Mouse (Mus musculus): ENCODE measurements at regions not wholly inside any gene's neighbourhood (a gene's known extent, or its start where the extent isn't known, plus 50 kb on each side); places are given as distances from the start of the nearest gene placed in this dataset.
A peak's percentile ranks its signal among the peaks of the same experiment; 100 is the strongest.

- WGBS, result 91% methylated on average over 3 of the region's 3 CpGs
- no peak for ATAC-seq (ENCODE audit: low FRiP score, low read depth)
- Histone ChIP-seq H3K27ac (replicated peaks) (no peak overlapping the region), H3K4me1 (replicated peaks) (peaks cover 9% of the 10 kb centered on the region), H3K4me2 (no peak overlapping the region), H3K36me3 (no peaks in the 10 kb centered on the region), H3K27me3 (no peaks in the 10 kb centered on the region), H3K9me3 (no peaks in the 10 kb centered on the region), H3K9ac (no peak overlapping the region), H3K4me3 (no peak overlapping the region)
These were observed 73.3 kb downstream of the Gm11983 start for GRCm38 (mm10) chr11:6764186-6764585.

- Histone ChIP-seq H3K9ac (no peak overlapping the region), H3K4me2 (no peak overlapping the region), H3K9me3 (no peaks in the 10 kb centered on the region), H3K27ac (replicated peaks) (no peak overlapping the region), H3K4me3 (no peak overlapping the region), H3K4me1 (replicated peaks) (peaks cover 9% of the 10 kb centered on the region), H3K27me3 (no peaks in the 10 kb centered on the region), H3K36me3 (no peaks in the 10 kb centered on the region)
- no peak for ATAC-seq (ENCODE audit: low FRiP score, low read depth)
- WGBS, result 76% methylated on average over 4 of the region's 4 CpGs
These were observed 74.5 kb downstream of the Gm11983 start for GRCm38 (mm10) chr11:6763001-6763400.

GRCm38 (mm10) chr11:6761876-6762628 lies 75.4 kb downstream of the Gm11983 start:
- H3K27me3 ChIP-seq, result no peaks in the 10 kb centered on the region
- H3K9me3 ChIP-seq, result no peaks in the 10 kb centered on the region
- peaks cover 9% of the 10 kb centered on the region for H3K4me1 ChIP-seq (replicated peaks)
- no peak overlapping the region for H3K9ac ChIP-seq
- no peak overlapping the region for H3K4me3 ChIP-seq
- no peak for ATAC-seq (ENCODE audit: low FRiP score, low read depth)
- peak overlapping the region; percentile 39; the same call in 1 of the 2 replicates for H3K27ac ChIP-seq (replicated peaks)
- 42% methylated on average over 11 of the region's 11 CpGs for WGBS
- H3K4me2 ChIP-seq, result peak overlapping the region; percentile 16; the same call in 1 of the 2 replicates
- no peaks in the 10 kb centered on the region for H3K36me3 ChIP-seq

DNA sequence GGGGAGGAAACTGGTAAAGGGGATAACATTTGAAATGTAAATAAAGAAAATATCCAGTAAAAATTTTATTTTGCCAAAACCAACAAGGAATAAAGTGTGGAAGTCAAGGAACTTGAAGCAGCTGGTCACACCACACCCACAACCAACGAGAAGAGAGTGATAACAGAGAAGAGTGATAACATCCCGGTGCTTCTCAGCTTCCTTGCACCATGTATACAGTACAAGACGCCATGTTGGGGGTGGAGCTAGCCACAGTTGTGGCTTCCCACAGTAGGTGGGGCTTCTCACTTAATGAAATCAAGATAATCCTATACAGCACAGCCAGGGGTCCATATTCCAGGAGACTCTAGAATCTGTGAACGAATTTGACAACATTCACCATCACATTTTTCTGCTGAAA lies 77.9 kb downstream of the Gm11983 start:
- ATAC-seq (ENCODE audit: low FRiP score, low read depth), result no peak

DNA sequence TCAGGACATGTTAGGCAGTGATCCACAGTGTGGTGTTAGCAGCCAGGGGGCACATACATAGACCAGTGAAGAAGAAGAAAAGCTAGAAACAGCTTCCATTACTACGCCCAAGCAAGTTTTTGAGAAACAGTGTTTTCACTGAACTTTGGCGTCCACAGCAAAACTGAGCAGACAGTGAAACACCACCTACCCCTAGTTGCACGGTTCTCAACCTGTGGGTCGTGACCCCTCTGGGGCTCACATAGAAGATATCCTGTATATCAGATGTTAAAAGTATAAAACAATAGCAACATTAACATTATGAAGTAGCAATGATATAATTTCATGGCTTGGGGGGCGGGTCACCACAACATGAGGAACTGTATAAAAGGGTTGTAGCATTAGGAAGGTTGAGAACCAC lies 81.1 kb downstream of the Ramp3 start:
- H3K4me1 ChIP-seq (replicated peaks), result no peaks in the 10 kb centered on the region
- no peak for ATAC-seq (ENCODE audit: low FRiP score, low read depth)
- H3K27me3 ChIP-seq, result no peaks in the 10 kb centered on the region
- 95% methylated on average over 5 of the region's 5 CpGs for WGBS
- H3K36me3 ChIP-seq, result no peaks in the 10 kb centered on the region
- no peak overlapping the region for H3K9ac ChIP-seq
- H3K9me3 ChIP-seq, result no peaks in the 10 kb centered on the region
- H3K4me3 ChIP-seq, result no peak overlapping the region
- H3K27ac ChIP-seq (replicated peaks), result no peak overlapping the region
- H3K4me2 ChIP-seq, result no peak overlapping the region

More for the DNA sequence above, 77.9 kb downstream of the Gm11983 start:
- peaks cover 9% of the 10 kb centered on the region for H3K4me1 ChIP-seq (replicated peaks)
- no peaks in the 10 kb centered on the region for H3K36me3 ChIP-seq
- no peak overlapping the region for H3K27ac ChIP-seq (replicated peaks)
- H3K9me3 ChIP-seq, result no peaks in the 10 kb centered on the region
- H3K4me2 ChIP-seq, result no peak overlapping the region
- no peak overlapping the region for H3K9ac ChIP-seq
- H3K4me3 ChIP-seq, result no peak overlapping the region
- H3K27me3 ChIP-seq, result no peaks in the 10 kb centered on the region
- WGBS, result 90% methylated on average over 4 of the region's 4 CpGs

DNA sequence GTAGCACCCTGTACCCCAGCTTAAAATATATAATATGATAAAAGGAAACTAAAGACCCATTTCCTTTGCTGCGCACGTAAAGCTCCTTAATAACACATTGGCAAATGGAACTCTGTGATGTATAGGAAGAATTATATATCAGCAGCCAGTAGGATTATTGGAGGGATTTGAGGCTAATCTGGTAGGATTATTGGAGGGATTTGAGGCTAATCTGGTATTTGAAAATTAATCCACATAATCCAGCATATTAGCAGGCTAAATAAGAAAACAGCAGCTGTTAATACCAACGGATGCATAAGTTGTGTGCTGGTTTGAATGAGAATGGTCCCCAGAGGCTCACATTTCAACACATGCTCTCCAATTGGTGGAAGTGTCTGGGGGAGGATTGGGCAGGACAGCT lies 80.3 kb downstream of the Ramp3 start:
- H3K9ac ChIP-seq, result no peak overlapping the region
- H3K4me1 ChIP-seq (replicated peaks), result no peaks in the 10 kb centered on the region
- no peak for ATAC-seq (ENCODE audit: low FRiP score, low read depth)
- no peak overlapping the region for H3K27ac ChIP-seq (replicated peaks)
- 72% methylated on average over 3 of the region's 3 CpGs for WGBS
- no peak overlapping the region for H3K4me2 ChIP-seq
- H3K9me3 ChIP-seq, result no peaks in the 10 kb centered on the region
- no peaks in the 10 kb centered on the region for H3K27me3 ChIP-seq
- H3K36me3 ChIP-seq, result no peaks in the 10 kb centered on the region
- H3K4me3 ChIP-seq, result no peak overlapping the region

GRCm38 (mm10) chr11:6738163-6738562 lies 79.8 kb downstream of the Ramp3 start:
- no peak overlapping the region for H3K9ac ChIP-seq
- no peaks in the 10 kb centered on the region for H3K36me3 ChIP-seq
- no peaks in the 10 kb centered on the region for H3K4me1 ChIP-seq (replicated peaks)
- H3K9me3 ChIP-seq, result no peaks in the 10 kb centered on the region
- 68% methylated on average over 3 of the region's 3 CpGs for WGBS
- H3K4me3 ChIP-seq, result no peak overlapping the region
- H3K4me2 ChIP-seq, result no peak overlapping the region
- no peak overlapping the region for H3K27ac ChIP-seq (replicated peaks)
- no peaks in the 10 kb centered on the region for H3K27me3 ChIP-seq
- ATAC-seq (ENCODE audit: low FRiP score, low read depth), result no peak

DNA sequence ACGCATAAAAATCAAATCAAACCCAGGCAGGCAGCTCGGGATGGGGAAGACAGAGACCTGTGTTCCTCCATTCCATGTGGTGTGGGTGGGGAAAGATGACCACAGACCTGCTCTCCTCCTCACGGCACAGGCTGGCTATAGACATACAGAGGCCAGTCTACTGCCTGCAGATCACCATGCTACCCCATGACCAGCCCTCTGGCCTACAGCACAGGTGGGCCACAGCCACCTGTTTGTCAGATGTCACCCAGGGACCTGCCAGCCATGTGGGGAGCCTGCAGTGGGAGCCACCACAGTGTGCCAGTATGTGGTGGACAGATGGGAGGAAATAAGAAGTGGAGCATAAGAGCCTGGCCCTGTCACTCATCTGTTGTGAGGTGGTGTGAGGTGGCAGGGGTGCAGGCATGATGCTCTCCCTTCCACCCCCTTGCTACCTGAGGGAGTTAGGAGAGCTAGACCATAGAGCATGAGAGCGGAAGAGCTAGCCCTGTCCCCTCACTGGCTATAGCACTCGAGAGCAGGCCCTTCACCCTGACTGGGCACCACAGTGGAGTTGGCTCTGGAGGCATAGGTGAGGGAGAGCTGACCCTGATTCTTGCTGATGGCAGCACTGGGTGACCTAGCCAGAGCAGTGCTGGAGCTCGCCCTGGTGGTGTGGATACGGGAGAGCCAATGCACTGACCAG lies 76.6 kb downstream of the Ramp3 start:
- no peak overlapping the region for H3K27ac ChIP-seq (replicated peaks)
- 90% methylated on average over 7 of the region's 7 CpGs for WGBS
- ATAC-seq (ENCODE audit: low FRiP score, low read depth), result no peak
- no peaks in the 10 kb centered on the region for H3K4me1 ChIP-seq (replicated peaks)
- no peak overlapping the region for H3K4me2 ChIP-seq
- no peak overlapping the region for H3K4me3 ChIP-seq
- no peak overlapping the region for H3K9ac ChIP-seq
- no peaks in the 10 kb centered on the region for H3K9me3 ChIP-seq
- H3K36me3 ChIP-seq, result no peaks in the 10 kb centered on the region
- H3K27me3 ChIP-seq, result no peaks in the 10 kb centered on the region

- 63% methylated on average over 5 of the region's 5 CpGs for whole genome bisulfite sequencing
- H3K4me3 ChIP-seq, result no peak overlapping the region
- ATAC-seq (ENCODE audit: low FRiP score, low read depth), result no peak
- no peaks in the 10 kb centered on the region for H3K27me3 ChIP-seq
- no peak overlapping the region for H3K27ac ChIP-seq (replicated peaks)
- no peaks in the 10 kb centered on the region for H3K4me1 ChIP-seq (replicated peaks)
- no peak overlapping the region for H3K4me2 ChIP-seq
- H3K9ac ChIP-seq, result no peak overlapping the region
- no peaks in the 10 kb centered on the region for H3K36me3 ChIP-seq
- no peaks in the 10 kb centered on the region for H3K9me3 ChIP-seq
These were observed 73.2 kb downstream of the Ramp3 start for GRCm38 (mm10) chr11:6731505-6731904.
